Mouse (Mus musculus): Measurements from ENCODE around the gene Tomm7. TPM values are rescaled to one million over a fixed set of nuclear protein-coding genes. Genes with fewer than 3 reads are reported as not detected.
A peak's percentile ranks its signal among the peaks of the same experiment; 100 is the strongest.
"Not testable (repeated sequence)": the region's sequence is repeated elsewhere in the genome, so short reads cannot be mapped to it uniquely, and the experiment has no call there.

The Tomm7 gene
- 229 and 298 TPM in 2 replicates for total RNA-seq (2017)

DNA sequence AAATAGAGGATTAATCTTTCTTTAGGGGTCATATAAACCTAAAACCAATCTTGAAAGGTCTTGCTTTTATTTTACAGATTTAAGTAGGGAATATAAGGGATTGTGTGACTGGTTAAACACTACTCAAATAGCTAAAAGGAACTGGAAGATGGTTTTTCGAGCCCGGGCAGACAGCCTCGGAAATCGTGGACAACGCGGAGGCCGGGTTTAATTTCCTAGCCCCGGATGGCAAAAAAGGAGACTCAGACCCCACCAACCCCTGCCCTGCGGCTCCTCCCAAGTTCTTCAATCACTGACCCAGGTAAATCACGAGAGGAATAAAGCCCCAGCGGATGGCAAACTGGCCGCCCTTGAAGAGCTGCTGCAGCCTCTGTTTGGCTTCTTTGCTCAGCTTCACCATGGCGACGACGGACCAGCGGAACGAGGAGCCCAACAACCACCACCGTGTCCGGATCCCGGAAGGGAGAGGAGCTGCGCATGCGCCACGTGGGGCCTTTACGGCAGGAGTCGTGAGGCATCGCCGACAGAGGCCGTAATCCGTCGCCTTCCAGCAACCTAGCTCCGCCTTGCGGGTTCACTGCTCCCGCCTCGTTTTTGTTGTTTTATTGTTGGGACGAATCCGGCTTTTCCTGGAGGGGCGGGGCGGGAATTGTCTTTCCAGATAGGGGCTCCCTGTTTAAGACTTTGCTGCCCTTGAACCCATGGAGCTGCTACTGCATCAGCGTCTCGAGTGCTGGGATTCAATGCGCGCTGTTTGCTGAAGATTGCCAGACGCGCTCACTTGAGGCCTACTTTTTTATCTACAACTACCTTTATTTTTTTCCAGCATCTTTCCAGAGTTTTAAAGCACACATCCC lies at the start of gene Tomm7:
TSS of gene Tomm7 (minus strand) at position 488 of the 857 bp plus-strand sequence.
- ATAC-seq (replicated peaks; ENCODE audit: low read depth, poor library complexity, severe bottlenecking) = peak; percentile 99

DNA sequence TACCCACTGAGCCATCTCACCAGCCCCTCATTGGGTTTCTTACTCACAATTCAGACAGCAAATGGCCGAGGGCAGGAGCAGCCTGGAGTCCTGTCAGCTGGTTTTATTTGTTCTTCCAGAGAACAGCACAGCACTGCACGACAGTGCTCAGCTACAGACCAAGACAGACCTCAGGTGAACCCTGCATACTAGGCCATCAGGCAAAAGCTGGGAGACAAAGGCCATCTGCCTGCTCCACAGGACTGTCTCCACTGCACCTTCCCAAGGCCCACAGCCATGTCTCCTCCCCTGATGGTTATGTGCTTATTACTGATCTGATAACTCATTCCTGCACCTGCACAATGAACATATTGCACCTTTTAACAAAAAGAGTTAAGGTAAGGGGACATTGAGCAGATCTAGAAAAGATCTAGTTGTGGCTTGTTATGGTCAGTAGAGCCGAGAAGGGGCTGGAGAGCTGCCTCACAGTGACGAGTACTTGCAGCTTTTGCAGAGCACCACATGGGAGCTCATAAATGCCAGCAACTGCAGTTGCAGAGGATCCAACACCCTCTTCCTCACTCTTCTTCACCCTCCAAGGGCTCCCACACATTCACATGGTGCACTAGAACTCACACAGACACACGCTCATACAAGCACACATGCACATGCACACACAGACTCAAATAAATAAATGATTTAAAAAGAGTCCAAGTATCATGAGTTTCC lies 49.3 kb upstream of the Tomm7 start:
- no peak for ATAC-seq (replicated peaks; ENCODE audit: low read depth, poor library complexity, severe bottlenecking)

DNA sequence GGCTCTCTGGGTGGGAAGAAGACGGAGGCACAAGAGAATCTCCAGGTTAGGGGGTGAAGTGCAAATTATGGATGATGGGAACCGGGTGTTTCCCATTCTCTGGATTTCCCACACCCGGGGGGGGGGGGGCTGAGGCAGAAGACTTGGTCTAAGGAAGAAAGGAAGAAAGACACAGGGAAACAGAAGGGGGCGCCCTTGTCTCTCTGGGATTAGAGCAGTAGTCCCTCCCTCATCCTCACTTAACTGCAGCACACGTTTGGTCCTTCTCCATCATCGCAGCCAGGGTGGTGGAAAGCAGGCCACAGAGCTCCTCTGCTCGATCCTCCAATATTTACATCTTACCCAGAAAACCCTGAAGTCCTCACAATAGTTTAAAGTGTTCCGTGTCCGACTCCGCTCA lies 46.8 kb upstream of the Tomm7 start:
- peak; percentile 39; the same call in 1 of the 2 replicates for ATAC-seq (replicated peaks; ENCODE audit: low read depth, poor library complexity, severe bottlenecking)

DNA sequence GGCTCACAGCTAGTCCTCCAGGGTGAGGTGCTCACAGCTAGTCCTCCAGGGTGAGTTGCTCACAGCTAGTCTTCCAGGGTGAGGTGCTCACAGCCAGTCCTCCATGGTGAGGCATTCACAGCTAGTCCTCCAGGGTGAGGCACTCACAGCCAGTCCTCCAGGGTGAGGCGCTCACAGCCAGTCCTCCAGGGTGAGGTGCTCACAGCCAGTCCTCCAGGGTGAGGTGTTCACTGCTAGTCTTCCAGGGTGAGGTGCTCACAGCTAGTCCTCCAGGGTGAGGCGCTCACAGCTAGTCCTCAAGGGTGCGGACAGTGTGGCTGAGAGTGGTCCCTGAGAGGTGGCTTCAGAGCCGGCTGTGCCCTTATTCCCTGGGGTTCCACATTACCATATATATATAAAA lies 45.5 kb upstream of the Tomm7 start:
- no peak for ATAC-seq (replicated peaks; ENCODE audit: low read depth, poor library complexity, severe bottlenecking)

DNA sequence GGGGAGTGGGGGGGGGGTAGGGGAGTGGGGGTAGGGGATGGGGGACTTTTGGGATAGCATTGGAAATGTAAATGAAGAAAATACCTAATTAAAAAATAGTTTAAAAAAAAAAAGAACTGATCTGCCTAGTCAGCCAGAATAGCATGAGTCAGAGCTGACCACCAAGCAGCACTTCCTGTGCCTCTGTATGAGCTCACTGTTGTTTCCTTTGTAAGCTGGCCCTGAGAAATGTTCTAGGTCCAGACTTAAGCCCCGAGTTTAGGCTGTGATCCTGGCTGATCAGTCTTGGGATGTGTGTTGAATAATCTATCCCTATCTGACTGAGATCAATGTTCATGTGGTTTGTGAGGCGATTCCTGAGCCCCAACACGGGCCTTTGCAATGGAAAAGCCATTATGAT lies 43.1 kb upstream of the Tomm7 start:
- ATAC-seq (replicated peaks; ENCODE audit: low read depth, poor library complexity, severe bottlenecking) = no peak

DNA sequence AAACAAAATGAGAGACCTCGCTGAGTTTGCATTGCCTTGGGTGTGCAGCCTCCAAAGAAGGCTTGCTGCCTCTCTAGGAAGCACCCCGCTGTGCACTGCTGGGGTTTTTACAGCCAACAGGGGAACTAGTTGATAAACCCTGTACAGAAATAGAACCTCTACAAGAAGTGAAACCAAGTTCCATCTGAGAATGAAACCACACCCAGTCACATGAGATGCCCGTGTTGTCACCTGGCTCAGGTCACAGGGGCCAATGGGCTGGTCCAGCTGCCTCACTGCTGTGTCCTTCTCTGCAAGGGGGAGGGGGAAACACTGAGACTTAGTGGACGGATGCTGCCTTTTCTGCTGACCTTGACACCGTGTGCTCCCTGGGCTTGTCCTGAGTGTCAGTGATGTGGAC lies 30.5 kb upstream of the Tomm7 start:
- peak; percentile 92 for ATAC-seq (replicated peaks; ENCODE audit: low read depth, poor library complexity, severe bottlenecking)

DNA sequence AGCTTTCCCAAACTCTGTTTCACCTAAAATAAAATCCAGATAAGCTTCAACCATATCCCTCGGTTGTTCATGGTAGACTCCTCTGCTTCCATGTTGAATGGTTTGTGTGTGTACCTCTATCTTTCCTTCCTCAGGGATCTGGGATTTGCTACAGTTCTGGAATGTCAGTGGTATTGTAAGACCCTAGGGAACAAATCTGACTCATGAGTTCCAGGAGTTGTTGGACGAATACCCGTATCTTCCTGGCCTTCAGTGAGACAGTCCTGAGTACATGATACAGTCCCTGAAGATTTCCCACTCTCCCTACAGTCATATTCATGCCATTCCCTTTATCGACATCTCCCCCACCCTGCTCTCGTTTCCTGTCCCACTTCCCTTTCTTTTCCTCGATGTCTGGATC lies 28.6 kb upstream of the Tomm7 start:
- ATAC-seq (replicated peaks; ENCODE audit: low read depth, poor library complexity, severe bottlenecking) = no peak

DNA sequence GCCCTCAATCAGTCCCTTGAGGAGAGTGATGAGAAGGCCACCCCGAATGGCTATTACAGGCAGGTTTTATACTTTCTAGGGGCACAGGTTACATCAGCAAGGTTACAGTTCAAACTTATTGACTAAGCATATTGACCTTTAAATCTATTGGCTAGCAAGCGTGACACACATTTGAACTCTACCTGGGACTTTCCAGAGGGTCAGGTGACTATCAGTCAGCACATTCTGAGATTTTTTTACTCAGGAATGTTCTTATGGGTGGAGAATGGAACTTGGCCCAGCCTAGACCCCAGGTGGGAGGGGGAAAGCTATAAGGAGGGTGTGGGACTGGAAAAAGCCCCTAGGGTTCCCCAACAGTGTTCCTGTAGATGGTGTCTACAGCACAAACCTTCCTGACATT lies 27.4 kb upstream of the Tomm7 start:
- ATAC-seq (replicated peaks; ENCODE audit: low read depth, poor library complexity, severe bottlenecking) = not testable (repeated sequence)

DNA sequence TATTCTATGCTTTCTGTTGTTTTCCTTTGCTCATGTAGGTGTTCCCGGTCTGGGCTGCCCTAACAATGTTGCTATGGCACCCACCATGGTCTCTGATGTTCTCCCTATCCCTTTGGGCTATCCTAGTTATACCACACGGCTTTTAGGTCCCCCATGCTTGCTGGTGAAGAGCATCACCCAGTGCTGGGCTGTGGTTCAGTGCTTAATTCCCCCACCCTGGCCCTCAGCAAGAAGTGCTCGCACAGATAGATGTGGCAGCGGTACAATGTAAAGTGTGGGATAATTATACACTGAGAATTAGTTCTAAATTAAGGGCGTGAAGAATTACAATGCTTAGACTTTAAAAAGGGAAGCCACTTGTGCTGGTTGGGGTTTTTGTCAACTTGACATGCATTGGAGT lies 22.0 kb upstream of the Tomm7 start:
- no peak for ATAC-seq (replicated peaks; ENCODE audit: low read depth, poor library complexity, severe bottlenecking)

DNA sequence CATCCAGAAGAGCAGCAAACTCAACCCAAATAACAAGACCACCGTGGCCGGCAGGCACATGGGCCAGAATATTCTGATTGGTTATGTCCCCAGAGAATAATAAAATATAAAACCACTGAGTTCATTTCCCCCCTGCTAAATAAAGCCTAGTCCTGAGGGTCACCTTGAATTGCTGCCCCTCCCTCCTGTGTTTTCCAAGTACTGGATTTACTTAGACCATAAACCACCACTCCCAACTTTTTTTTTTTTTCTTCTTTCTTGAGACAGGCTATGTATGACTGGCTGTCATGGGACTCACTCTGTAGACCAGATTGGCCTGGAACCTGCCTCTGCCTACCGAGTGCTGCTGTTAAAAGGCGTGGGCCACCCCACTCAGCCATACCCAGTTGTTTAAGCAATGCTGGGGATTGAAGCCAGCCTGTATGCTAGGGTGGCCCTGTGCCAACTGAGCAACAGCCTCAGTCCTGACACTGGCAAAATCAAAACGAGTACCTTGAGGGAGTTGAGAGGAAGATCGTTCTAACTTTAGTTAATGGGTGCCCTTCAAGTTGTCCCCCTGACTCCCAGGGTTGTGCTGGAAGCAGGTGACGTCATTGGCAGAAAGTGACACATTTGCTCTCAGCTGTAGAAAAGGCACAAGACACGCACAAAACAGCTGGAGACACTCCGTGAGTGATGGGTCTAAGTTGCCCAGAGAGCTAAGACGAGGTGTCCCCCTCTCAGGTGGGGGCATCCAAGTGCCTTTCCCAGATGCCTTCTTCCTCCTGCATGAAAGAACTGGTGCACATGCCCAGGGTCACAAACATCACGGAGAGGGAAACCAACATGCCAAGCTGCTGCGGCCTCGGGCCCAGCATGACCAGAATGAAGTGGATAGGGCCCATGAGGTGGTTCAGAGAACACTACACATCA lies 20.3 kb upstream of the Tomm7 start:
- no peak for ATAC-seq (replicated peaks; ENCODE audit: low read depth, poor library complexity, severe bottlenecking)

DNA sequence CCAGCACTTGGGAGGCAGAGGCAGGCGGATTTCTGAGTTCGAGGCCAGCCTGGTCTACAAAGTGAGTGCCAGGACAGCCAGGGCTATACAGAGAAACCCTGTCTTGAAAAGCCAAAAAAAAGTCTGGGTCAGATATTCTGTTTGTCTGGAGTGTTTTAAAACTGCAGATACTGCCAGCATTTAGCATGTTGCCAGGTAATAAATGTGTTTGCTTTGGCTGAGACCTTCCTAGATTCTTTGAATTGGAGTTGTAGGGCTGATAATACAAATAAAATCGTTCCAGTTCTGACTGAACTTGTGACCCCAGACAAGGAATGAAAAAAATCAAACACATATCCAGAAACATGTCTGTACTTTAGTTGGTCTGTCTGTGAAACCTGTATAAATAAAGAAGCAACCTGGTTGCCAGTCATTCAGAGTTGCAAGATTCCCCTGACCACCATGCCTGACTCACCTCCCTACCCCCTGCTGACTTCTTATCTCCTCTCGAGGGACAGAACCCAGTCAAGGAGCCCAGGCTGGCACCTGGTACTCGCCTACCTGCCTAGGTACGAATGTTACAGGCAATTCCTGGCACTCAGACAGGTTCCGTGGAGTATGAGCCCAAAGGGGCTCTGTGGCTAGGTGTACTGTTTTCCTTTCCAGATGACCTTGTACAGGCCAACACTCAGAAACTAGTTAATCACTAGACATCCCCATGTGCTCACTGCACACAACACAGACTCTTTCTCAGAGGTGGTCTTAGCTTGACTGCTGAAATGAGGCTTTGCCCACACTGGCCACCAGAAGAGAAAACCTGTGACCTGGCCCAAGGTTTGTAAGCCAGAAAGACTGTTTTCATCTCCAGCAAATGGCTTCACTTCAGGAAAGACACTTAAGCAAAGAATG lies 19.4 kb upstream of the Tomm7 start:
- no peak for ATAC-seq (replicated peaks; ENCODE audit: low read depth, poor library complexity, severe bottlenecking)

DNA sequence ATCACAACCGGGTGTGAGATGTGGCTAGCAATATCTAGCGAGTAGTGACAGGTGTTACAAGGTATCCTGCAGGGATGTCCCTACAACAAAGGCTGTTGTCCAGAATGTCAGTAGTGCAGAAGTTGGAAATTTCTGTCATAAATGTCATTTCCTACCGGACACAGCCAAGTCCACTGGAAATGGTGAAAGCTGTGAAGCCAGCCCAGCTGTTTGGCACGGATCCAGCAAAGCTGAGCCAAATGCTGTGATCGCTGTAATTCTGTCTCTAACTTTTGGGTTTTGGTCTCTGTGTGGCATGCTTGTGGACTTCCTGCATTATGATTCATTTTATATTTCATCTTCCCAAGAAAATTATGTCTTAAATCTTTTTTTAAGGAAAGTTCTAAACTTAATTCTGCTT lies 18.3 kb upstream of the Tomm7 start:
- ATAC-seq (replicated peaks; ENCODE audit: low read depth, poor library complexity, severe bottlenecking) = no peak

DNA sequence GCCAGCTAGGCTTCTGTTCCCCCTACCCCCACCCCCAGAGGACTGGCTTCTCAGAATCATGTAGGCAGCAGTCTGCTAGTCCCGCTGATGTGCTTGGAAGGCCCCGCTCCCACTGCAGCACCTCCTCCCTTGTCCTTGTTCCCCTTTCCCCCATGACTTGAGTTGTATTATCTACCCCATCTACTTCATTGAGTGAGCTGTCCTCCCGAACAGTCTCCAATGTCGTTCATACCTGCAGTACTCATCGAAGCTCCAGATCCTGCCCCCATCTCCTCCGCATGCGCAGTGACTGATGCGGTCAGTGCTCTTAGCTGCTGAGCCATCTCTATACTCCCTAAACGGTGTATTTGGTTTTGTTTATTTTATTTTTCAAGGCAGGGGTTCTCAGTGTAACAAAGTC lies 17.8 kb upstream of the Tomm7 start:
- ATAC-seq (replicated peaks; ENCODE audit: low read depth, poor library complexity, severe bottlenecking) = no peak

DNA sequence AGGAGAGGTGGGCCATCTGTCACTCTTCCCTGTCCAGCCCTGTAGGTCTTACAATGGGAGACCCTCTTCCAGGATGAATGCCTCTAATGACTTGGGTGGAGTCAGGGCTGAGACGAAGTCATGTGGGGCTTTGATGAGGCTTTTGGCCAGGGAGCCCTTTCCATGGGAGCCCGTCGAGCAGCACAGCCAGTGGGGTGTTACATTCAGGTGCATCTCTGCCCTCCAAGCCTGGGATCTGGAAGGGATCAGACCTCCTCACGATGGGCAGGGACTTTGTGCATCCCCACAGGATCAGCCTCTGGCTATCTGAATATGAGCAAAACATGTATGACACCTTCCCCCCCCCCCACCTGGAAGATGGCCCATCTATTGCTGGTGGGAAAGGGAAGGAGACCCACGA lies 15.9 kb upstream of the Tomm7 start:
- ATAC-seq (replicated peaks; ENCODE audit: low read depth, poor library complexity, severe bottlenecking) = no peak

DNA sequence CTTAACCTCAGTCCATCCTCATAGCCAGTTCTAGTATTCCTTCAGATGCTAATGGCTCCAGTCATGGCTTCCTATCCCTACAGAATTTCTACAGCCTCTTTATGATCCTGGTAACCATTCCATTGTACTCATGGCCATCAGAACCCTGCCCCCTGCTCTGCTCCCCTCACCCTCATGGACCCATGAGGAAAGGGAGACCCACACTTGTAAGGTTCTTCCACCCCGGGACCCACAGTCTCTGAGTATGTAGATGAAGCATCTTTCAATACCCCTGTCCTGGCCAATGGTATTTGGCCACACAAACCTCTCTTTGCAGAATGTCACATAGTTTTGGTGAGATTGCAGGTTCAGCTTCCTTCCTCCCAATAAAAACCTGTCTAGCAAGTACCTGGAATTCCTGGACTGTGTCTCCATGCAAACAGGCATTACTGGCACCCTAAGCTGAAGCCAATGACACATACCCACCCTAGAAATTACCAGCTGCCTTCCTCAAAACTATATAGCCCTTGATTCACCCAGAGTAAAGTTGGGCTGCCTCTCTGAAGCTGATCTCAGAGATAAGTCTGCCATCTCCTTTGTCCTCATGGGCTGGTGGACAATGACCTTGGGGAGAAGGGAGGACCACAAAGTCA lies 15.2 kb upstream of the Tomm7 start:
- no peak for ATAC-seq (replicated peaks; ENCODE audit: low read depth, poor library complexity, severe bottlenecking)

DNA sequence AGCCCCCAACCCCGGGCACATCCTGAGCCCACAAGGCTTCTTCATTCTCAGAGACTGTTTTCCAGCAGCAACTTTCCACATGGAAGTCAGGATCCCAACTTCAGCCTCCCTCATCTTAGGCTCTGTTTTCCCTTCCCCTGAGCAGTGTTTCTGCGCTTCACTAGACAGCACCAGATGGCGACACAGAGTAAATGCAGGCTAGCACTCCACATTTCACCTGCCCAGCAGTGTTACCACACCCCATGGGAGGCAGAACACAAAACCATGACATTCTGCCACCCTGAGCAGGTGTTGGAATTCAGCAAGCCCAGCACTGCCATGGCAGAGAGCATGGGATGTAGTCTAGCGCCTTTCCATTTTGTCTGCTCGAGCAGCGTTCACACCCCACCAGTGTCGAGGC lies 14.7 kb upstream of the Tomm7 start:
- ATAC-seq (replicated peaks; ENCODE audit: low read depth, poor library complexity, severe bottlenecking) = 0 out of 2 replicates have a peak, but pooled peaks have one; percentile 20

DNA sequence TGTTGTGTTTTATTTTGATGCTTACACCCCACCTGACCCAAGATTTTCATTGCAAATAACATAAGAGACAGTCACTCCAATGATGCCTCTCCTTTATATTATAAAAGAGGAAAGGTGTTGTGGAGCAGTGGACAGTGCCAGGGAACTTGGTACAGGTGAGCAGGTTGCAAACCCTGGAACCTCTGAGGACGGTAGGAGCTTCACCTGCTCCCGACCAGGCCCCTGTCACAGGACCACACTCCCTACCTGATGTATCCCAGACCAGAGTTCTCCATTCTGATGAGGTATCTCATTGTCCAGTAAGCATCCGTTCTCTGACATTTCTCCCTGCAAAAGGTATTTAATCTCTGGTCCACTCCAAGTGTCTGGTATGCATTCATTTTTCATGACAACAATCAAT lies 14.0 kb upstream of the Tomm7 start:
- no peak for ATAC-seq (replicated peaks; ENCODE audit: low read depth, poor library complexity, severe bottlenecking)

DNA sequence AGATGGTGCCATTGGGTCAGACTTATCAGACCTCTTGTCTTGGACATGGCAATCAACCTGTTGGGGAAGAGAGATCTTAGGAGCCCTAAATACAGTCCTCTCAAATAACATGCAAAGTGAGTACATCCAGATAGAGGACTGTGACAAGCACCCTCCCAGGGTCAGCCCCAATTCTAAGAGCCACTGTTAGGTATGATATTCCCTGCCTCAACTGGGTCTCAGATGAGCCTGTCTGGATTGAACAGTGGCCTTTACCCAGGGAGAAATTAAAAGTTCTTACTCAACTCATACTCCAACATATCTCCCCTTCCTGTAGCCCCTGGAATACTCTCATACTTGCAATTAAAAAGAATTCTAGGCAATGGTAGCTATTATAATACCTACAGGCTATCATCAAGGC lies 13.2 kb upstream of the Tomm7 start:
- no peak for ATAC-seq (replicated peaks; ENCODE audit: low read depth, poor library complexity, severe bottlenecking)

DNA sequence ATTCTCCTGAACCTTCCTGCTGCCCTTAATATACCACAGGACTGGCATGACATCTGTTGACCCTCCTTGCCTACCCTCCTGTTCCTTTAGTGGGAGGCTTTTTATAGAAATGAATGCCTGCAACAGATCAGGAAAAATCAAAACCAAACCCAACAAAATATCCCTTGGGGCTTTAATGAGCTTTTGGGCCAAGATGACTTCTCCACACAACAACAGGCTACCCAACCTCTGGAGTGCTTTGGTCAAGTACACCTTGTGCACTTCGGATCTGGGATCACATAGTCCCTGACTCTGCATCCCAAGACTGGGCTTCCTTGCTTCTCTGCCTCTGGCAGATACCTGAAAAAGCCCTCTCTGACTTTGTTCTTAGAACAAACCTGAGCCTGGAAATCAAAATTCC lies 12.2 kb upstream of the Tomm7 start:
- no peak for ATAC-seq (replicated peaks; ENCODE audit: low read depth, poor library complexity, severe bottlenecking)

All from common myeloid progenitor, adult 5-6 weeks (primary cell).